Mouse (Mus musculus) embryo, embryonic 11.5 days (tissue): Measurements from ENCODE around the gene Vmn2r8.
"Not testable (repeated sequence)": the region's sequence is repeated elsewhere in the genome, so short reads cannot be mapped to it uniquely, and the experiment has no call there.

Experiments
- DNase-seq: peaks from one replicate; pipeline ENCODE4 v3.0.0-alpha.2; 2012; ENCODE audit warnings: low read depth, low spot score

Vmn2r8 gene

GRCm38 (mm10) chr5:108808750-108809149 is at the start of gene Vmn2r8:
Gene Vmn2r8 (minus strand): TSS chr5:108808850.
- not testable (repeated sequence) for DNase-seq

GRCm38 (mm10) chr5:108852501-108852900 is 43.9 kb upstream of the Vmn2r8 start, which contains the start of gene Vmn2r9:
Gene Vmn2r9 (minus strand): TSS chr5:108852601.
- not testable (repeated sequence) for DNase-seq

- DNase-seq = no peak
These were observed 40.8 kb upstream of the Vmn2r8 start for GRCm38 (mm10) chr5:108849466-108849865.

- DNase-seq = no peak
These were observed 27.5 kb upstream of the Vmn2r8 start for GRCm38 (mm10) chr5:108836156-108836555.

- DNase-seq = no peak
These were observed 14.6 kb upstream of the Vmn2r8 start for GRCm38 (mm10) chr5:108823276-108823675.

- DNase-seq = no peak
These were observed 5.0 kb downstream of the Vmn2r8 start for GRCm38 (mm10) chr5:108803646-108804045.

GRCm38 (mm10) chr5:108795263-108795662 is 13.4 kb downstream of the Vmn2r8 start, which contains the start of gene Tmed11:
Gene Tmed11 (minus strand): TSS chr5:108795363.
- DNase-seq = not testable (repeated sequence)

- not testable (repeated sequence) for DNase-seq
These were observed 18.3 kb downstream of the Vmn2r8 start for GRCm38 (mm10) chr5:108790385-108790784.

- no peak for DNase-seq
These were observed 33.9 kb downstream of the Vmn2r8 start, which contains the start of gene Rnf212 for GRCm38 (mm10) chr5:108774630-108775306. Gene Rnf212 (minus strand): TSS chr5:108774982.

- DNase-seq = no peak
These were observed 48.6 kb downstream of the Vmn2r8 start for GRCm38 (mm10) chr5:108760002-108760401.

- peak; percentile 4 for DNase-seq
These were observed 50.3 kb downstream of the Vmn2r8 start for GRCm38 (mm10) chr5:108758396-108758795.

- not testable (repeated sequence) for DNase-seq
These were observed 57.4 kb downstream of the Vmn2r8 start for GRCm38 (mm10) chr5:108751258-108751657.

- DNase-seq = no peak
These were observed 58.1 kb downstream of the Vmn2r8 start for GRCm38 (mm10) chr5:108750328-108751210.

GRCm38 (mm10) chr5:108744629-108745028 is 64.0 kb downstream of the Vmn2r8 start:
- no peak for DNase-seq

GRCm38 (mm10) chr5:108743856-108744255 is 64.8 kb downstream of the Vmn2r8 start:
- DNase-seq = peak; percentile 29

- DNase-seq = no peak
These were observed 66.1 kb downstream of the Vmn2r8 start for GRCm38 (mm10) chr5:108742596-108742995.

GRCm38 (mm10) chr5:108741844-108742243 is 66.8 kb downstream of the Vmn2r8 start:
- no peak for DNase-seq
